26 mouse cellular contexts compared by ENCODE assay signal in the genomic region with DNA sequence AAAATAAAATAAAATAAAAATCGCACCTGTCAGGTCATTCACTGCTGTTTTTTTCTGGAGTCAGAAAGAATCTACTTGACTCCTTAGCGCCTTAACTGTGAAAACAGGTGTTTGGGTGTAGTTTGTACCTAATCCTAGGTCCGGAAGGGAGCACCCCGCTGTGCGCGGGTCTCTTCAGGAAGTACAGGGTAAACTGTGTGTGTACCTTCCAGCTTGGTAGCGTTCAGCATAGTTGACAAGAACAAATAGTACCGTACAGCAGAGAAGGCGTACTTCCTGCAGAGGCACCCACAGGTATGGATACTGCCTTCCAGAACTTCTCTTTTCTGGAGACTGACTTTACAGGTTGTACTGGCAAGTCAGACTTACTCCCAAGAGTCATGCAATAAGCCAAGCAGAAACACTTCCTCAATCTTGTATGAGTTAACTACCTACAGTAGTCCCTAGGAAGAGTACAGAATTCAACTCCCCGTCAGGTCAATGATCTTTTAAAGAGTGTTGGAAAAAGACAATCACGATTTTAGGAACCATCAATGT. TPM values are rescaled to one million over a fixed set of nuclear protein-coding genes. Genes with fewer than 3 reads are reported as not detected.
DNase-seq lines count a peak whose midpoint lies in the region; ATAC-seq lines count a peak whose summit lies in the region.
"Had no signal": no experiment of that assay in that cellular context is flagged by ENCODE, and none has a peak within 500 bp of the region (broad histone marks: within the 10 kb centered on the region; RNA-seq: fewer than 3 reads in every experiment).

No protein-coding gene starts in this region.

- no peak overlapping the region for H3K4me2 ChIP-seq in midbrain, embryonic 11.5 days
- H3K4me2 ChIP-seq in midbrain, embryonic 14.5 days (ENCODE audit: low read length) = no peak overlapping the region
- H3K4me2 ChIP-seq: embryonic facial prominence, embryonic 13.5 days; forebrain, embryonic 15.5 days; heart, embryonic 12.5 days; liver, embryonic 13.5 days; lung, embryonic 14.5 days had no signal

- ATAC-seq in midbrain, embryonic 11.5 days (ENCODE audit: low FRiP score) = no peak
- no peak for ATAC-seq in midbrain, embryonic 14.5 days (ENCODE audit: low FRiP score, low TSS enrichment)
- ATAC-seq in megakaryocyte progenitor cell, adult 5-6 weeks (replicated peaks; ENCODE audit: poor library complexity) = peak; percentile 24; the same call in 1 of the 2 replicates
- ATAC-seq: forebrain, embryonic 15.5 days; hindbrain, postnatal 0 days; Patski had no signal

- peak; percentile 85 for DNase-seq in midbrain, embryonic 11.5 days (ENCODE audit: low spot score, missing footprints)
- DNase-seq in midbrain, embryonic 14.5 days = no peak
- peak; percentile 84 for DNase-seq in R1 (ENCODE audit: low read depth, low spot score)
- no peak for DNase-seq in heart, postnatal 14 days
- no peak for DNase-seq in cerebellum, adult 11-12 months
- DNase-seq in left cerebral cortex, postnatal 14 days (ENCODE audit: low spot score in 2 of 2) = no peak
- DNase-seq: adrenal gland, adult 8-10 months; cerebellum, adult 18-20 months; cerebellum, postnatal 25 days; embryo, embryonic 11 days; gastrocnemius, postnatal 10 days; heart, adult 11 months; heart, postnatal 10 days; kidney, adult 18-20 months; kidney, postnatal 14 days; liver, embryonic 13.5 days; lung, embryonic 14.5 days; lung, postnatal 36 days; thymus, adult 18-20 months had no signal

- H3K9me3 ChIP-seq in midbrain, embryonic 11.5 days (ENCODE audit: control insufficient read depth, low read length) = no peaks in the 10 kb centered on the region; the same call in 1 of the 2 replicates
- H3K9me3 ChIP-seq in midbrain, embryonic 14.5 days (ENCODE audit: control insufficient read depth, low read length) = no peaks in the 10 kb centered on the region
- H3K9me3 ChIP-seq: embryonic facial prominence, embryonic 13.5 days; forebrain, embryonic 15.5 days; heart, embryonic 12.5 days; liver, embryonic 13.5 days had no signal

- H3K27ac ChIP-seq in midbrain, embryonic 11.5 days (ENCODE audit: low read depth, low read length) = no peak overlapping the region
- H3K27ac ChIP-seq in midbrain, embryonic 14.5 days (replicated peaks; ENCODE audit: low read depth, low read length) = no peak overlapping the region
- H3K27ac ChIP-seq: embryonic facial prominence, embryonic 13.5 days; forebrain, embryonic 15.5 days; hindbrain, postnatal 0 days; layer of hippocampus, adult 2 months had no signal

- WGBS in midbrain, embryonic 11.5 days = 35% methylated on average over 11 of the region's 11 CpGs
- 44% methylated on average over 11 of the region's 11 CpGs for WGBS in midbrain, embryonic 14.5 days

- H3K9ac ChIP-seq in midbrain, embryonic 11.5 days (ENCODE audit: low read length) = no peak overlapping the region
- H3K9ac ChIP-seq in midbrain, embryonic 14.5 days (replicated peaks; ENCODE audit: low read length) = no peak overlapping the region
- H3K9ac ChIP-seq: embryonic facial prominence, embryonic 13.5 days; forebrain, embryonic 15.5 days; heart, embryonic 12.5 days; liver, embryonic 13.5 days; lung, embryonic 14.5 days had no signal

- no peaks in the 10 kb centered on the region for H3K36me3 ChIP-seq in midbrain, embryonic 11.5 days (ENCODE audit: control insufficient read depth, insufficient read depth, low read length)
- H3K36me3 ChIP-seq in midbrain, embryonic 14.5 days (ENCODE audit: control insufficient read depth, insufficient read depth, low read length) = no peaks in the 10 kb centered on the region
- H3K36me3 ChIP-seq: embryonic facial prominence, embryonic 13.5 days; forebrain, embryonic 15.5 days; heart, embryonic 12.5 days; liver, embryonic 13.5 days had no signal

- H3K4me1 ChIP-seq in midbrain, embryonic 11.5 days (ENCODE audit: control insufficient read depth, insufficient read depth, low read length) = peaks cover 7% of the 10 kb centered on the region
- 0 out of 2 replicates have a peak, but pooled peaks cover 12% of the 10 kb centered on the region for H3K4me1 ChIP-seq in midbrain, embryonic 14.5 days (ENCODE audit: control insufficient read depth, insufficient read depth, low read length)
- H3K4me1 ChIP-seq: heart, embryonic 12.5 days had no signal

- intact Hi-C loops in heart, postnatal 14 days (cut with DNase I) = no loop called here
- intact Hi-C loops in left cerebral cortex, postnatal 14 days (cut with DNase I) = no loop called here

- no peak overlapping the region for H3K4me3 ChIP-seq in midbrain, embryonic 11.5 days (ENCODE audit: low read depth, low read length)
- H3K4me3 ChIP-seq in midbrain, embryonic 14.5 days (replicated peaks; ENCODE audit: low read depth, low read length) = no peak overlapping the region
- H3K4me3 ChIP-seq: embryonic facial prominence, embryonic 13.5 days; forebrain, embryonic 15.5 days; heart, embryonic 12.5 days; layer of hippocampus, adult 2 months; liver, embryonic 13.5 days had no signal

- H3K27me3 ChIP-seq in midbrain, embryonic 11.5 days (ENCODE audit: control insufficient read depth, insufficient read depth, low read length) = peaks cover 19% of the 10 kb centered on the region; the same call in 1 of the 2 replicates
- peaks cover 5% of the 10 kb centered on the region; the same call in 1 of the 2 replicates for H3K27me3 ChIP-seq in midbrain, embryonic 14.5 days (ENCODE audit: control insufficient read depth, insufficient read depth, low read length)
- H3K27me3 ChIP-seq: forebrain, embryonic 15.5 days; Patski had no signal

RNA-seq across cellular contexts. Expression of a gene that starts 3.6 kb away (rescaled TPM):
- 6.7 and 8.3 TPM in 2 replicates for polyA plus RNA-seq in midbrain, embryonic 11.5 days (2014; fragmentation: Nextera tagmentation; extraction: Ambion mirVana)
- polyA plus RNA-seq in midbrain, embryonic 14.5 days (2014; fragmentation: Nextera tagmentation; extraction: Ambion mirVana) = 12.4 and 13.3 TPM in 2 replicates
- total RNA-seq in megakaryocyte progenitor cell, adult 5-6 weeks (2015) = 2.1 and 2.6 TPM in 2 replicates
- 5.4 and 7.3 TPM in 2 replicates for total RNA-seq in megakaryocyte progenitor cell, adult 5-6 weeks (2017)
- 1 to 10 TPM; 4.4 to 4.7 TPM for total RNA-seq in heart, postnatal 14 days (2021)
- 1 to 10 TPM; 7.4 to 8.0 TPM for total RNA-seq in left cerebral cortex, postnatal 14 days (2021)

RNA-seq across cellular contexts. Expression of a gene that starts 38.8 kb away (rescaled TPM):
- polyA plus RNA-seq in midbrain, embryonic 11.5 days (2014; fragmentation: Nextera tagmentation; extraction: Ambion mirVana) = 42.7 and 45.0 TPM in 2 replicates
- polyA plus RNA-seq in midbrain, embryonic 14.5 days (2014; fragmentation: Nextera tagmentation; extraction: Ambion mirVana) = 22.9 and 26.3 TPM in 2 replicates
- 81.4 and 89.6 TPM in 2 replicates for total RNA-seq in megakaryocyte progenitor cell, adult 5-6 weeks (2015)
- 94.6 and 102 TPM in 2 replicates for total RNA-seq in megakaryocyte progenitor cell, adult 5-6 weeks (2017)
- total RNA-seq in heart, postnatal 14 days (2021) = 10 to 100 TPM; 20.7 to 20.9 TPM
- 10 to 100 TPM; 22.4 to 23.5 TPM for total RNA-seq in left cerebral cortex, postnatal 14 days (2021)

RNA-seq across cellular contexts. Expression of a gene that starts 39.1 kb away (rescaled TPM):
- polyA plus RNA-seq in midbrain, embryonic 11.5 days (2014; fragmentation: Nextera tagmentation; extraction: Ambion mirVana) = 561 and 604 TPM in 2 replicates
- 280 and 349 TPM in 2 replicates for polyA plus RNA-seq in midbrain, embryonic 14.5 days (2014; fragmentation: Nextera tagmentation; extraction: Ambion mirVana)
- 233 and 259 TPM in 2 replicates for total RNA-seq in megakaryocyte progenitor cell, adult 5-6 weeks (2015)
- total RNA-seq in megakaryocyte progenitor cell, adult 5-6 weeks (2017) = 122 and 137 TPM in 2 replicates
- total RNA-seq in heart, postnatal 14 days (2021) = 100 to 1,000 TPM in 1 of 2 experiments, 10 to 100 TPM in 1; 82.5 to 105 TPM
- 100 to 1,000 TPM; 124 to 129 TPM for total RNA-seq in left cerebral cortex, postnatal 14 days (2021)

Comparison
In these comparisons a context has a peak if more than half of its experiments do, and no peak if none do; other contexts are left out.
1. DNase-seq: peak in midbrain, embryonic 11.5 days (single experiment) and R1 (single experiment); none in midbrain, embryonic 14.5 days (single experiment), heart, postnatal 14 days (0 of 2), cerebellum, adult 11-12 months (single experiment) and left cerebral cortex, postnatal 14 days (0 of 2).